Mouse (Mus musculus): ENCODE measurements at regions not wholly inside any gene's neighbourhood (a gene's known extent, or its start where the extent isn't known, plus 50 kb on each side); places are given as distances from the start of the nearest gene placed in this dataset.
A peak's percentile ranks its signal among the peaks of the same experiment; 100 is the strongest.

- Histone ChIP-seq H3K79me2 (ENCODE audit: control insufficient read depth, insufficient read depth) (no peaks in the 10 kb centered on the region), H3K79me3 (ENCODE audit: low read depth) (no peaks in the 10 kb centered on the region), H3ac (ENCODE audit: control insufficient read depth, insufficient read length, low read depth) (no peak overlapping the region), H3K27me3 (ENCODE audit: control insufficient read depth, insufficient read depth, insufficient read length) (no peaks in the 10 kb centered on the region), H3K36me3 (ENCODE audit: control insufficient read depth, insufficient read depth) (peaks cover 19% of the 10 kb centered on the region), H3K4me3 (ENCODE audit: insufficient read depth, poor library complexity, severe bottlenecking) (no peak overlapping the region)
- TF ChIP-seq MAX (IDR thresholded peaks at IDR 0.05) (no peak), CTCF (IDR thresholded peaks at IDR 0.05; ENCODE audit: control insufficient read depth, insufficient read depth, insufficient read length) (no peak), MYOG (IDR thresholded peaks at IDR 0.05; ENCODE audit: control insufficient read depth, extremely low read depth, insufficient read length) (no peak), FOSL1 (IDR thresholded peaks at IDR 0.05; ENCODE audit: insufficient read depth, low read length, poor library complexity, severe bottlenecking) (no peak), USF1 (IDR thresholded peaks at IDR 0.05; ENCODE audit: low read depth) (no peak), CEBPB (IDR thresholded peaks at IDR 0.05; ENCODE audit: low read depth) (no peak), MYOD1 (IDR thresholded peaks at IDR 0.05; ENCODE audit: control insufficient read depth, insufficient read length, low read depth) (no peak)
Observed at GRCm38 (mm10) chr6:31156999-31157398, 198.1 kb upstream of the Klf14 start.

DNA sequence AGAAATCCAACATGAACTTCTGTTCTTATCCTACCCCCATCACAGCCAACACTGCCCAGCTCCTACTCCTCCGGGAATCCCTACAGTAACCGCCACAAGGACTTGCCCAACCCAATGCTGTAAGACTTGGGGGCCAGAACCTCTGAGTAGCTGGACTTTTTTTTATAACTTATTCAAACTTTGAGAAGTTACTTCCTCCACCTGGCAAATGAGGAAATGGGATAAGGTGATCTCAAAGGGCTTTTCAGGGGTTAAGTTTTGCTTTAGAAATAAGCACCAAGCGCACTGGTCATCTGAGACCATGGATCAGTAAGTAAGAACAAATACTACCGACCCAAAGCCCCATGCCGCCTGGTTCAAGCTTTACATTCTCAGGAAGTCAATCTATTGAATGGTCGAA, 198.6 kb upstream of the Klf14 start:
- H3K27me3 ChIP-seq (ENCODE audit: control insufficient read depth, insufficient read depth, insufficient read length) = no peaks in the 10 kb centered on the region
- H3K4me3 ChIP-seq (ENCODE audit: insufficient read depth, poor library complexity, severe bottlenecking) = no peak overlapping the region

GRCm38 (mm10) chr6:31158648-31159047, 199.8 kb upstream of the Klf14 start:
- Histone ChIP-seq H3K79me2 (ENCODE audit: control insufficient read depth, insufficient read depth) (no peaks in the 10 kb centered on the region), H3K36me3 (ENCODE audit: control insufficient read depth, insufficient read depth) (peaks cover 21% of the 10 kb centered on the region), H3ac (ENCODE audit: control insufficient read depth, insufficient read length, low read depth) (no peak overlapping the region), H3K27me3 (ENCODE audit: control insufficient read depth, insufficient read depth, insufficient read length) (no peaks in the 10 kb centered on the region), H3K4me3 (ENCODE audit: insufficient read depth, poor library complexity, severe bottlenecking) (no peak overlapping the region), H3K79me3 (ENCODE audit: low read depth) (no peaks in the 10 kb centered on the region)
- TF ChIP-seq MAX (IDR thresholded peaks at IDR 0.05) = no peak
- TF ChIP-seq CEBPB (IDR thresholded peaks at IDR 0.05; ENCODE audit: low read depth) = no peak
- TF ChIP-seq MYOD1 (IDR thresholded peaks at IDR 0.05; ENCODE audit: control insufficient read depth, insufficient read length, low read depth) = peak; percentile 92
- TF ChIP-seq FOSL1 (IDR thresholded peaks at IDR 0.05; ENCODE audit: insufficient read depth, low read length, poor library complexity, severe bottlenecking) = no peak
- no peak for TF ChIP-seq CTCF (IDR thresholded peaks at IDR 0.05; ENCODE audit: control insufficient read depth, insufficient read depth, insufficient read length)
- TF ChIP-seq MYOG (IDR thresholded peaks at IDR 0.05; ENCODE audit: control insufficient read depth, extremely low read depth, insufficient read length) = no peak
- no peak for TF ChIP-seq USF1 (IDR thresholded peaks at IDR 0.05; ENCODE audit: low read depth)

More for the DNA sequence above, 198.6 kb upstream of the Klf14 start:
- Histone ChIP-seq H3K36me3 (ENCODE audit: control insufficient read depth, insufficient read depth) (peaks cover 21% of the 10 kb centered on the region), H3ac (ENCODE audit: control insufficient read depth, insufficient read length, low read depth) (no peak overlapping the region), H3K79me3 (ENCODE audit: low read depth) (no peaks in the 10 kb centered on the region), H3K79me2 (ENCODE audit: control insufficient read depth, insufficient read depth) (no peaks in the 10 kb centered on the region)
- TF ChIP-seq MYOD1 (IDR thresholded peaks at IDR 0.05; ENCODE audit: control insufficient read depth, insufficient read length, low read depth) (no peak), CTCF (IDR thresholded peaks at IDR 0.05; ENCODE audit: control insufficient read depth, insufficient read depth, insufficient read length) (no peak), MYOG (IDR thresholded peaks at IDR 0.05; ENCODE audit: control insufficient read depth, extremely low read depth, insufficient read length) (no peak), CEBPB (IDR thresholded peaks at IDR 0.05; ENCODE audit: low read depth) (no peak), MAX (IDR thresholded peaks at IDR 0.05) (no peak), FOSL1 (IDR thresholded peaks at IDR 0.05; ENCODE audit: insufficient read depth, low read length, poor library complexity, severe bottlenecking) (no peak), USF1 (IDR thresholded peaks at IDR 0.05; ENCODE audit: low read depth) (no peak)

DNA sequence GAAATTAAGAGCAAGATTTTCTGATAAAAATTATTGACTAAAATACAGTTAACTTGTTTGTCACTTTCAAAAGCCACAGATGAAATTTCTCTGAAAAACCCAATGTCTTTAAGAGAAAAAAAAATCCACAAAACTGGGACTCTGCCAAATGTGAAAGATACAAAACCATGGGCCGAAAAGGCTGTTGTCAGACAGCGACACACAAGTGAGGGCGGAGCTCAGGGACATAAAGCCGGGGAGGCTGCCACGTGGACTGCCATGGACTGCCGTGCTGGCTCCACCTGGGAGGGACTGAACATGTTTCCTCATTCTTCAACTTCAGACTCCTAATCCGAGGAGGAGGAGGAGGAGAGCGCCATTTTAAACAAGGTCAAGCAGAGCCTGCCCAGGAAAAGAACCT, 200.4 kb upstream of the Klf14 start:
- Histone ChIP-seq H3K79me2 (ENCODE audit: control insufficient read depth, insufficient read depth) (no peaks in the 10 kb centered on the region), H3K4me3 (ENCODE audit: insufficient read depth, poor library complexity, severe bottlenecking) (no peak overlapping the region), H3ac (ENCODE audit: control insufficient read depth, insufficient read length, low read depth) (no peak overlapping the region), H3K27me3 (ENCODE audit: control insufficient read depth, insufficient read depth, insufficient read length) (no peaks in the 10 kb centered on the region), H3K36me3 (ENCODE audit: control insufficient read depth, insufficient read depth) (peaks cover 22% of the 10 kb centered on the region), H3K79me3 (ENCODE audit: low read depth) (no peaks in the 10 kb centered on the region)
- TF ChIP-seq USF1 (IDR thresholded peaks at IDR 0.05; ENCODE audit: low read depth) = no peak

DNA sequence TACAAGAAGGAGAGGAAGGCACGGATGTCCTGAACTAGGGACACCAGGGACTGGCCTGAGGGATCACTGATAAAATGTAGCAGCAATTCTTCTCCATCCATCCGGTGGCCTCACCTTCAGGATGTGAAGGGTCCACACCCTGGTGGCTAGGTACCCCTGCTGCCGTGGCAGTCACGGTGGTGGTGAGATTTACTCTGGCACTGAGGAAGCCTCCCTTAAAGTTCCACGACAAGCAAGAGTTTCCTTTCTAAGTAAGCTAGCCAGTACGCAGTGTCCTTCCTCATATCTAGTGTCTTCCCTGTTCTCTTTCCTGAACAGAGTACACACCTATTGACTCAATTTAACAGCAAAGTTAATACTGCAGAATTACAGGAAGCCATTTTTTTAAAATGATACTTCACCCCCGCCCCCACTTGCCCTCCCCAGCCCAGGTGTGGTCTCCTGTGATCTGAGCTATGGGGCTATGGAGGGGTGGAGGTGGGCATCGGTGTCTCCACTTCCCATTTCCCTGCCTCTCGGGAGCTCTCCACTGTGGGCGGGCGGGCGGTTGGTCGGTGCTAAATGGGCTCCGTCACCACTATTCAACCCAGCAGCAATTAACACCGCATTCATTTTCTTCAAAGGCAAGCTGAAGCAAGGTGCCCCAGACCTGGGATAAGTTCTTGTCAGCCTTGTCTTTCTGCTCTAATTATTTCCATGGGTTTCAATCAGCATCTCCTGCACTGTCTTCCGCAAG, 201.2 kb upstream of the Klf14 start:
- Histone ChIP-seq H3K27me3 (ENCODE audit: control insufficient read depth, insufficient read depth, insufficient read length) (no peaks in the 10 kb centered on the region), H3K79me2 (ENCODE audit: control insufficient read depth, insufficient read depth) (no peaks in the 10 kb centered on the region), H3ac (ENCODE audit: control insufficient read depth, insufficient read length, low read depth) (no peak overlapping the region), H3K4me3 (ENCODE audit: insufficient read depth, poor library complexity, severe bottlenecking) (no peak overlapping the region), H3K79me3 (ENCODE audit: low read depth) (no peaks in the 10 kb centered on the region), H3K36me3 (ENCODE audit: control insufficient read depth, insufficient read depth) (peaks cover 30% of the 10 kb centered on the region)
- TF ChIP-seq MAX (IDR thresholded peaks at IDR 0.05) = no peak

GRCm38 (mm10) chr6:31161445-31162340, 202.8 kb upstream of the Klf14 start:
- no peaks in the 10 kb centered on the region for H3K79me3 ChIP-seq (ENCODE audit: low read depth)
- no peak for TF ChIP-seq MYOD1 (IDR thresholded peaks at IDR 0.05; ENCODE audit: control insufficient read depth, insufficient read length, low read depth)
- TF ChIP-seq USF1 (IDR thresholded peaks at IDR 0.05; ENCODE audit: low read depth) = no peak
- no peak for TF ChIP-seq MYOG (IDR thresholded peaks at IDR 0.05; ENCODE audit: control insufficient read depth, extremely low read depth, insufficient read length)
- no peak for TF ChIP-seq CTCF (IDR thresholded peaks at IDR 0.05; ENCODE audit: control insufficient read depth, insufficient read depth, insufficient read length)
- TF ChIP-seq MAX (IDR thresholded peaks at IDR 0.05) = no peak
- no peak for TF ChIP-seq FOSL1 (IDR thresholded peaks at IDR 0.05; ENCODE audit: insufficient read depth, low read length, poor library complexity, severe bottlenecking)
- TF ChIP-seq CEBPB (IDR thresholded peaks at IDR 0.05; ENCODE audit: low read depth) = no peak
- H3K4me3 ChIP-seq (ENCODE audit: insufficient read depth, poor library complexity, severe bottlenecking) = no peak overlapping the region

More at GRCm38 (mm10) chr6:31161445-31162340, 202.8 kb upstream of the Klf14 start:
- Histone ChIP-seq H3K27me3 (ENCODE audit: control insufficient read depth, insufficient read depth, insufficient read length) (no peaks in the 10 kb centered on the region), H3ac (ENCODE audit: control insufficient read depth, insufficient read length, low read depth) (no peak overlapping the region), H3K79me2 (ENCODE audit: control insufficient read depth, insufficient read depth) (no peaks in the 10 kb centered on the region), H3K36me3 (ENCODE audit: control insufficient read depth, insufficient read depth) (peaks cover 35% of the 10 kb centered on the region)

All from C2C12 (cell line).